Mouse (Mus musculus) yolk sac, embryonic 10.5 days (tissue): ENCODE measurements at regions not wholly inside any gene's neighbourhood (a gene's known extent, or its start where the extent isn't known, plus 50 kb on each side); places are given as distances from the start of the nearest gene placed in this dataset.
"Not testable (repeated sequence)": the region's sequence is repeated elsewhere in the genome, so short reads cannot be mapped to it uniquely, and the experiment has no call there.

ENCODE experiments used
- DNase-seq: peaks from one replicate; pipeline ENCODE4 v3.0.0-alpha.2; 2017; ENCODE audit warnings: low spot score

GRCm38 (mm10) chr3:8163030-8163429 lies 1446.9 kb downstream of the Zfp704 start:
- DNase-seq, result no peak

DNA sequence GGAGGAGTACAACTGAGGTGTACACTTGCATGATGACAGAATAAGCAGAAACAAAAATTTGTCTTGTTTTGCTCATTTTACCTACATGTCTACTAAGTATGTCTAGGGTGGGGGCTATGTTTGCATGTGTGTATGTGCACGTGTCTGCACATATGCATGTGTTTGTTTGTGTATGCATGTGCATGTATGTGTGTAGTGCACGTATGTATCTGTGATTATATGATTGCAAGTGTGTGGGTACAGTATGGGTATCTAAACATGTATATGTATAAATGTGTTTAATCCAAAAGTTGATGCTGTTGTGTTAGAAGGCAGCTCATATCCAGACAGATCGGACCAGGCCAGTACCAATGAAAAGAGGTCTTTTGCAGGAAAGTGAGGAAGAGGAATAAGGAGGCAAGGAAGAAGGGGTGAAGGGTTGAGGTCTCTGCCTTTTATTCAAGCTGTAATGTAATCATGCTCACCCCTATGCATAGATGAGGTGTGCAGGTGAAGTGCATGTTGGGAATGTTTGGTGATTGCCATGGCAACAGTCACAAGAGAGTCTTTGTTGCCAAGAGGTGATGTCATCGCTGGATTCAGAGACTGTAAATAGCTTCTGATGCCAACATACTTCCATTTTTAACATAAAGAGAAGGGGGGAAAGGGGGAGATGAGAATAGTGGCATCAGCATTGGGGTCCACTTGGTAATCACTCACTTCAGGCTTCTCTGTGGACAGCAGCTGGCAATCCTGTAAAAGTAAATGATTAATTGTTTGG lies 1447.7 kb downstream of the Zfp704 start:
- no peak for DNase-seq

- no peak for DNase-seq
Measured at GRCm38 (mm10) chr3:8143016-8143415, 1466.9 kb downstream of the Zfp704 start.

DNA sequence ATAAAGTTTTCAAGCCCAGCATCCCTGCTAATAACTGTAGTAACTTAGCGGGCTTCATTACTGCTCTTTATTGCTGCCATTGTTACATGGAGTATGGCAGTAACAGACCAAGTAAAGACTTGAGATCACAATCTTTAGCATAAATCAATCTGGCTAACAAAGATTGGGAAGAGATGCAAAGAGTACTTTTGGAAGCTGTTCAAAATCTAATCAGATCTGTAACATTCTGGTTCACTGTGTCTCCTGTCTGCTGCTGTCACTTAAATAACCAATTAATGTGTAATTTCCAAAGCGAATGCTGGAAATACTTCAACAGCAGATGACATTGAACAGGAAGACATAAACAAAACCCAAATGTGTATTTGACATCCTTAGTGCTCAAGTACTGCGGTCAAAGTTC lies 1467.7 kb downstream of the Zfp704 start:
- DNase-seq, result no peak

DNA sequence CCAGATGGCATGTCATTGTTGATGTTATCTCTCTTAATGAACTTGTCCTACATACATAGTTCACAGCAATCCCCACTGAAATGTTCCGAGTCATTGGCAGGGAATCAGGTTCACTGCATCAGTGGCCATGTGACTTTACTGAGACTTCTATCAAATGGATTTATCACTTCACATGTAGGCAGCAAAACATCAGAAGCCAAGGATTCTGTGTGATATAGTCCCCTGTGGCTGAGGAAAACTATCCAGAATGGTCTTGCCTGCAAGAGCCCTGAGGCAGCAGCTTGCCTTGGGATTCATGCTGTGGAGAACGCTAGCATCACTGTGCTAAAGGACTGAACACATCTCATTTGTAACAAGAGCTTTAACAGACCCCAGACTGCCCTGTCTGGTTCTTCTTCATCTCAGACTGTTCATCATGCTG lies 1468.2 kb downstream of the Zfp704 start:
- DNase-seq, result no peak

GRCm38 (mm10) chr3:8123641-8124040 lies 1486.2 kb downstream of the Zfp704 start:
- DNase-seq, result not testable (repeated sequence)

DNA sequence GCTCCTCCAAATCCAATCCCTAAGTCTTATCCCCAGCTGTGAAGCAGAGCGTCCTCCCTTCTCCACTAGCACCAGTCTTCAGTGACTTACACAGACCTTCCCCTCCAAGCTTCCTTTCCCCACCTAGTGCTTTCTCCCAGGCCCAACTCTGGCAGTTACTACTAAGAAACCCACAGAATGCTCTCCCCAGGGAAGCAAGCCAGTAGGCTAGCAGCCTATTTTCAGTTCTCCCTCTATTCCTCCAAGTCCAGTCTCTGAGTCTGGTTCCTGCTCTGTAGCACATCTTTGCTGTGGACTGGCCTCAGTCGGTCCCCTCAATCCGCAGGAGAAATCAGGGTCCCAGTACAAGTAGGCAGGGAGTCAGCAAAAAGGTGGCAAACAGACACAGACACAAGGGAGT lies 1486.7 kb downstream of the Zfp704 start:
- no peak for DNase-seq

- DNase-seq, result no peak
Measured at GRCm38 (mm10) chr3:8098291-8098690, 1478.0 kb upstream of the 1700008P02Rik start.

GRCm38 (mm10) chr3:8084749-8085148 lies 1464.5 kb upstream of the 1700008P02Rik start:
- DNase-seq, result no peak

- no peak for DNase-seq
Measured at GRCm38 (mm10) chr3:8053711-8054110, 1433.5 kb upstream of the 1700008P02Rik start.

DNA sequence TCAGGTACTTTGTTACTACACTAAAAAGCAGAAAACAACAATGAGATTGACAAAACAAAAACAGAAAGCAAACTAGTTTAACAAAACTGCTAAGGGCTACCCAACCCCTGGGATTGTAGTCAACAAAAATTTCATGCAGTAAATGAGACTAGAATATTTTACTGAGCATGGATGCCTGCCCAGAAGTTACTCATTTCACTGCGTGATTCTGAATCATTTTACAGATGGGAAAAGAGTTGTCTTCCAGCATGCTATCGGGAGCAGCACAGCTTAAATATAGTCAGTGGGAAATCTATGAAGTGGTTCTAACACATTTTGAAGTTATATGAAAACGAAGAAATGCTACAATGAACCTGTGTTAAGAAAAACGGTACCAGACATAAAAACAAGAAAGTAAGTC lies 1430.9 kb upstream of the 1700008P02Rik start:
- no peak for DNase-seq

GRCm38 (mm10) chr3:8049706-8050105 lies 1429.5 kb upstream of the 1700008P02Rik start:
- DNase-seq, result no peak

DNA sequence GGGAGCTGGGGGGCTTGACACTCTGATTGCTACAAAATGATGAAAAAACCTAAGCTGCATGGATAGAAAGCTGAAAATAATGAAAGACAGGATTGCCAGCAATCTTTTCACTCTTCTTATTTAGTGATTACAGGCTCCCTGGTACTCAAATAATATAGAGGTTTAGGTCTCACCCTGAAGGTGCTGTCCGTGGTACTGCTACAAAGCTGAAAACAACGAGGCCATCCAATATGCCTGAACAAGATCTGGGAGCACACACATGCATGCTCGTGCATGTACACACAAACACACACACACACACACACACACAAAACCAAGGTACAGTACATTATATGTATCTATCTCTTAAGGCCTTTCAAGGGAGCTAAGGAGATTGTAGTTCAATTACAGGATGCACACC lies 1426.1 kb upstream of the 1700008P02Rik start:
- DNase-seq, result no peak

- DNase-seq, result no peak
Measured at GRCm38 (mm10) chr3:8036697-8037096, 1416.5 kb upstream of the 1700008P02Rik start.

GRCm38 (mm10) chr3:8035091-8035729 lies 1415.0 kb upstream of the 1700008P02Rik start:
- DNase-seq, result no peak

DNA sequence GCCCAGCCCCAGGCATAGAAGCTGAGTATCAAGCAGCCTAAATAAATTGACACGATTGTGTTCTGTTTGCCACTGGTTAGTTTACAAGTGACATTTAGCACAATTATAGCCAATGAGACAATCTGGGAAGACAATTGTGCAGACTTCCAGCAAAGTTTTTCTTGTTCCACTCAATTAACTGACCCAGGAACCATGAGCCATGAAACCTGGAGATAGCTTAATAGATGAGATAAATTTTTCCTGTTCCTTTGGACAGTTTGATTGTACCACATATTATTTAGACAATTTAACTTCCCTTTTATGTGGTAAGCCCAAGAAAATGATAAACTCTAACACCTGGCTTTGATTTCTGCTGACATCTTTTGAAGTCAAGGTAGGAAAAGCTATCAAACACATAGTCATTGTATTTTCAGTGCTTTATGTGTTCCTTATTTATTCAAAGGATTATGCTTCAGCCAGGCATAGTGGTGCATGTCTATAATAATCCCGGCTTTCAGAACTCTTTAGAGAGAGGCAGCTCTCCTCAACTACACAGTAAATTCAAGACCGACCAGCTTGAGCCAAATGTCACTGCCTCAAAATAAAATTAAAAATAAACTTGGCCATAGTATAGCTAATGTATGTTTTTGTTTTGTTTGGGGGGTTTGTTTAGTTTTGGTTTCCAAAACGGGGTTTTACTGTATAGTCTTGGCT lies 1406.2 kb upstream of the 1700008P02Rik start:
- DNase-seq, result no peak

DNA sequence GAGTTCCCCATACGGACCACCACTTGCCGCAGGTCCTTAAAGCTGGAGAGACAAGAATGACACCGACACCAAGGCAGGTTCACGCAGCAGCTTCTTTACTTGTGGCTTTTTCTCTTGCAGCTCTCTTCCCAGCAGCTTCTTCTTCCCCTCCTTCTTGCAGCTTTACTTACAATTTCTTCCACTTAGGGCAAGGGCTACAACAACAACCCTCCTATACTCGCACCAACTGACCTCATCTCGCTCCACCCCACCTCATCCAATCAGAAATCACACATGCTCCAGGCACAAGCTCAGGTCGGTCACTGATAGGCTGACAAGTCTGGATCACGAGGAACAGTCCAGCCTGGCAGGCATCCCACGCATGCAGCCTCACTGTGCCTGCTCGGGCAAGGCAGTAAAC lies 1402.4 kb upstream of the 1700008P02Rik start:
- DNase-seq, result no peak

- no peak for DNase-seq
Measured at GRCm38 (mm10) chr3:8017489-8017888, 1397.2 kb upstream of the 1700008P02Rik start.

DNA sequence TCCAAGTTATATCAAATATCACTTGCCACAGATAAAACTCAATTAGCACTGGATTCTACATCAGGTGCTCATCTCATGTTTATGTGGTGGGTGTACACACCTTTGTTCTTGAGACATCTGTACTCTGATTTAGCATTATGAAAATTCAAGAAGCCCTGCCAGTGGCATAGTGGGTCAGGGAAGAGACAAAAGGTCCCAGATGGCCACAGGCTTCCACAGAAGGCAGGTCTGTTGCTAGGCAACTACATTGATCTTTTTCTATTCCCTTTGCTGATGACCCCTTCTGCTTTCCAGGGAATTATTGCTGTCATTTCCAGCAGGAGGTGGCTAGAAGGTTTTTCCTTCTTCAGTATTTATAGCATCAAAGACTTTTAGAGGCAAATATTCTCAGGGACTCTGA lies 1396.7 kb upstream of the 1700008P02Rik start:
- DNase-seq, result no peak

DNA sequence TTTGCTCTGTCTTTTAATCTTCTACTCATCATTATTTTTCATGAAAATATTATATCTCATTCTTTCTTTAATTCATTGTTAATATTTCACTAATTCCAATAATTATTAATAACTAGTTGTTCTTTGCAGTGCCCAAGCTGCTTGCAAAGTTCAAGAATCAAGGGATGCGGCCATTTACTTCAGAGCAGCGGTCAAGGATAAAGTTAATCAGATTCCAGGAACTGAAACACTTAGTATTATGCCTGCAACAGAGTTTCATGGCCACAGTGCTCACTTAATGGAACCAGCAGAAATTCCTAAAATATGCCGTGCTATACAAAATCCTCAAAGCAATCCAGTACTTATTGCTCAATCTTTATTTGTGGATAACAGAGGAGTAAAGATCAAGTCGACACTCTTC lies 1389.7 kb upstream of the 1700008P02Rik start:
- DNase-seq, result no peak

DNA sequence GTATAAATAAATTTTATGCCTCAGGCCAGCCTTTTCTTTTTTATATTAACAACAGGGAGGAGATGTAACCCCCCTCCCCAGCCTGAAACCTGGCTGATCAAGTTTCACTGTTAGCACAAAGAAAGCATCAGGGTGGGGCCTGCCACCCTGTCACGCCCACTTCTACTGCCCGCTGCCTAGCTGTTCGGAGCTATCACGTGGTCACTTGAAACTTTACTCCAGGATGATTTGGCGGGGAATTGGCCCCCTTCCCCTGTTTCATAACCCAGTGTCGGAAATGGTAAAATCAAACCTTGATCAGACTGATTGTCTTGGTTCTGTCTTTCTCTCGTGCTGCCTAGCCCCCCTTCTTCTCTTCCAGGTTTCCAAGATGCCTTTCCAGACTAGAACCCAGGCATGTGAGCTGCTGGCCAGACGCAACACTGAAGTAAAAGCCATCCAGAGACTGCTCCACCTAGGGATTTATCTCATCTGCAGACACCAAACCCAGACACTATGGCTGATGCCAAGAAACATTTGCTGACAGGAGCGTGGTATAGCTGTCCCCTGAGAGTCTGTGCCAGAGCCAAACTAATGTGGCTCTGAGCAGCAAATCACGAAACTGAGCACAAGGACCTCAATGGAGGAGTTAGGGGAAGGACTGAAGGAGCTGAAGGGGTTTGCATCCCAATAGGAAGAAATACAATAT lies 1386.6 kb upstream of the 1700008P02Rik start:
- peak; percentile 42 for DNase-seq

GRCm38 (mm10) chr3:8006273-8006672 lies 1386.0 kb upstream of the 1700008P02Rik start:
- peak; percentile 22 for DNase-seq
